Mouse (Mus musculus) liver, embryonic 16.5 days (tissue): ENCODE measurements around the gene Prdm11. TPM values are rescaled to one million over a fixed set of nuclear protein-coding genes. Genes with fewer than 3 reads are reported as not detected.

Experiments used
- ATAC-seq: fragments of 200-750 bp; cut with Nextera tagmentation; 2 replicates; pipeline ENCODE4 v1.8.0; 2017; ENCODE audit warnings: low read depth, mild to moderate bottlenecking, moderate number of reproducible peaks, moderate library complexity
- H3K27ac ChIP-seq: fragments of 300-500 bp; sonication (generic); 2 replicates; pipeline ENCODE4 v1.5.1; 2014; ENCODE audit warnings: mild to moderate bottlenecking, low read length
- H3K27me3 ChIP-seq: fragments of 300-500 bp; sonication (generic); 2 replicates; pipeline ENCODE4 v1.6.1; 2014; ENCODE audit warnings: low read depth, low read length, mixed read lengths; ENCODE audit not compliant: control insufficient read depth, insufficient read depth
- H3K36me3 ChIP-seq: fragments of 300-500 bp; sonication (generic); 2 replicates; pipeline ENCODE4 v1.6.1; 2014; ENCODE audit warnings: mild to moderate bottlenecking; ENCODE audit not compliant: control insufficient read depth, insufficient read depth
- H3K4me1 ChIP-seq: fragments of 300-500 bp; sonication (generic); 2 replicates; pipeline ENCODE4 v1.6.1; 2014; ENCODE audit warnings: low read depth, low read length, mixed read lengths; ENCODE audit not compliant: control insufficient read depth
- H3K4me2 ChIP-seq: fragments of 300-500 bp; sonication (generic); 2 replicates; pipeline ENCODE4 v1.6.1; 2014; ENCODE audit warnings: low read depth, low read length, mixed read lengths
- H3K4me3 ChIP-seq: fragments of 300-500 bp; sonication (generic); 2 replicates; pipeline ENCODE4 v1.5.1; 2014; ENCODE audit warnings: low read depth, mild to moderate bottlenecking, low read length
- H3K9ac ChIP-seq: fragments of 300-500 bp; sonication (generic); 2 replicates; pipeline ENCODE4 v1.6.1; 2014; ENCODE audit warnings: low read depth, low read length
- H3K9me3 ChIP-seq: fragments of 300-500 bp; sonication (generic); replicated peaks from 2 replicates; pipeline ENCODE4 v1.6.1; 2016; ENCODE audit warnings: low read length; ENCODE audit not compliant: control insufficient read depth
- WGBS: fragments of 180-500 bp; shearing (Covaris S2); extraction: QIAGEN DNeasy Blood & Tissue Kit; methylation state at CpG from one replicate; pipeline ENCODE4 v1.1.7; 2014; ENCODE audit not compliant: insufficient replicate concordance; 5-methylcytosine and 5-hydroxymethylcytosine counted together
- polyA plus RNA-seq: library from polyadenylated mRNA; unstranded; fragments of >200 nt; fragmentation: Nextera tagmentation; extraction: Ambion mirVana; gene quantifications from 2 replicates; pipeline ENCODE4 v1.2.1, GENCODE M21; 2015

Prdm11 gene
- polyA plus RNA-seq, 1 experiment from 2014 or later = 1.2 TPM

DNA sequence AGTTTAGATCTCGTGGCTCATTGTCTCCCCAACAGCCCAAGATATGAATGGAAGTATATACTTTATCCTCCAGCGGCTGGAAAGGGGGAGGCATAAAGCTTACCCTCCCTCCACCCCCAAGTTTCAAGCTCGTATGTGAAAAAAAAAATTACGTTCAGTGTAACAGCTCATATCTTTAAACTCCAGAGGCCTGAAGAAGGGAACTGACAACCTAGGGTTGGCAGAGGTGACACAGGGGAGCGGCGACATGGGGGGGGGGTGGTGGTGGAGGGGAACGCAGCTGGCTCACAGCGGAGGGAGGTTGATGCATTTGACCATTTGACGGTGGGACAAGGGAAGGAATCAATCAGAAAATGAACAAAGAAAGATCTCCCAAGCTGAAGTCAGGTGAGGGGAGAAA is 74.9 kb downstream of the Prdm11 start:
- WGBS = 19% methylated on average over 9 of the region's 9 CpGs
- no peak for ATAC-seq

DNA sequence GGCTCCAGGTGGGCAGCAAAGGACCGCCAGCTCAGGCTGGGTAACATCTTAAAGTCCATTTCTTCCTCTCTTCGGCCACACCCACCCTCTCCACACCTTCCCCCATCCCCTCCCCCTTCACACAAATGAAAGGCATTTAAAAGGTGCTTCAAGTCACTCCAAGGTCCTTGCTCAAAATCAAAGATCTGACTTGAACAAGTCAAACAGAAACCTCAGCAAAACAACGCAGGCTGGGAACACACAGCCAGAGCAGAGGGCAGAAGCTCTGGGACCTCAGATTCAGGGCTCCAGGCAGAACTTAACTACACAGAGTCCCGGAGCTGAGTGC is 78.2 kb downstream of the Prdm11 start:
- Histone ChIP-seq H3K4me3 (no peak overlapping the region), H3K4me1 (no peaks in the 10 kb centered on the region), H3K9me3 (no peaks in the 10 kb centered on the region), H3K27me3 (no peaks in the 10 kb centered on the region), H3K9ac (no peak overlapping the region), H3K36me3 (peaks cover 3% of the 10 kb centered on the region; the same call in 1 of the 2 replicates), H3K27ac (no peak overlapping the region), H3K4me2 (no peak overlapping the region)
- ATAC-seq = no peak
- 60% methylated on average over 4 of the region's 4 CpGs for WGBS

More for the DNA sequence above, 74.9 kb downstream of the Prdm11 start:
- no peaks in the 10 kb centered on the region for H3K4me1 ChIP-seq
- H3K4me2 ChIP-seq = no peak overlapping the region
- no peak overlapping the region for H3K4me3 ChIP-seq
- no peak overlapping the region for H3K9ac ChIP-seq
- H3K36me3 ChIP-seq = peaks cover 7% of the 10 kb centered on the region
- no peak overlapping the region for H3K27ac ChIP-seq
- no peaks in the 10 kb centered on the region for H3K27me3 ChIP-seq
- no peaks in the 10 kb centered on the region for H3K9me3 ChIP-seq

DNA sequence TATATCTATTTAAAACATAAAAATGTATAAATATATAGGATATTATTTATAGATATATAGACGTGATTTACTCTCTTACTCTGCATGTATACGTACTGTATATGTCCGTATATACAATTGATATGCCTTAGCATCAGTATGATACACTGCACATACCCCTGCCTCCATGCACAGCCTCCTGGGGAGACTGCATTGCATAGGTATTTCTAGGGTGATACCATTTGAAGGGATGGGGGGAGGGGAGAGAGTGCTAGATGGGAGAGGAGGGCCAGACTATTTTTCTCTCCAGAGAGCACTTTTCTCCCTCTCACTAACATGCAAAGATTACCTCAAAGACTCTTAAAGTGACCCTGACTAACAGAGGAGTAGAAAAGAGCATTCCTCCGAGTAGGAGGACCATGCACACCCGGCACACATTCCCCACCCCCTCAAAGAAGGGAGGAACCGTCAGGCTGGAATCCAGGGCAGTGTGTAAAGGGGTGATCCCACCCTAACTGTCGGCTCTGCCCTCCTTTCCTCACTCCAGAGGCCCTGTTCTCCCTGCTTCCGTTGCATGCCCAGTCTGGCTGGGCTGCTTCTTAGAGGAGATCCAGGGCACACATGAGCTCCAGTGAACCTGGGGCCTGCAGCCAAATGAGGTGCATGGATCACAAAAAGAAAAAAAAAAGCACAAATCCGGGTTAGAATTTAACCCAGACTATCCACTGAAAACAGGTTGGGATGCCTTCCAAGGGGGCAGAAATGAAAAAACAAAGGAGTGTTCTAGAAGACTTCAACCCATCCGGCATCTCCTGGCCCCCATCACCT is 78.7 kb downstream of the Prdm11 start:
- 41% methylated on average over 10 of the region's 10 CpGs for WGBS
- H3K4me2 ChIP-seq = no peak overlapping the region

DNA sequence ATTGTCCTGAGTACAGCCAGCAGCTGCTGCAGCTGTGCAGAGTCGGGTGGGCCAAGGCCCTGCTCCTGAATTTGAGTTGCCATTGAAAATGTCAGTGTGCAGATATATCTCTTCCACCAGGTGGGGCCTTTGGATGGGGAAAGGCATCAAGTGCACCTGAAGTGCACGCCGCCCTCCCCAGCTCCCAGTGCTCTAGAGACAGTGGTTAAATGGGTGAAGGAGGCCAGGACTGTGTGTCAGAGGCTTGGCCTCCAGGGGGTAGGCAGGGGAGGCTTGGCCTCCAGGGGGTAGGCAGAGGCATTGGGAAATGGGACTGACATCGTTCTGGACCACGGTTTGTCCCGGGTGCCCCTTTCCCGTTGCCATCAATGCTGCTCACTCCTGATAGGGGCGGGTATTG is 79.7 kb downstream of the Prdm11 start:
- Histone ChIP-seq H3K9ac (no peak overlapping the region), H3K4me2 (no peak overlapping the region), H3K4me3 (no peak overlapping the region), H3K27ac (no peak overlapping the region), H3K27me3 (no peaks in the 10 kb centered on the region), H3K36me3 (no peaks in the 10 kb centered on the region), H3K4me1 (no peaks in the 10 kb centered on the region), H3K9me3 (no peaks in the 10 kb centered on the region)
- ATAC-seq = no peak
- WGBS = 56% methylated on average over 8 of the region's 8 CpGs

More for the DNA sequence above, 78.7 kb downstream of the Prdm11 start:
- no peaks in the 10 kb centered on the region for H3K27me3 ChIP-seq
- no peak overlapping the region for H3K4me3 ChIP-seq
- H3K36me3 ChIP-seq = no peaks in the 10 kb centered on the region
- H3K27ac ChIP-seq = no peak overlapping the region
- no peak for ATAC-seq
- no peak overlapping the region for H3K9ac ChIP-seq
- H3K9me3 ChIP-seq = no peaks in the 10 kb centered on the region
- no peaks in the 10 kb centered on the region for H3K4me1 ChIP-seq

DNA sequence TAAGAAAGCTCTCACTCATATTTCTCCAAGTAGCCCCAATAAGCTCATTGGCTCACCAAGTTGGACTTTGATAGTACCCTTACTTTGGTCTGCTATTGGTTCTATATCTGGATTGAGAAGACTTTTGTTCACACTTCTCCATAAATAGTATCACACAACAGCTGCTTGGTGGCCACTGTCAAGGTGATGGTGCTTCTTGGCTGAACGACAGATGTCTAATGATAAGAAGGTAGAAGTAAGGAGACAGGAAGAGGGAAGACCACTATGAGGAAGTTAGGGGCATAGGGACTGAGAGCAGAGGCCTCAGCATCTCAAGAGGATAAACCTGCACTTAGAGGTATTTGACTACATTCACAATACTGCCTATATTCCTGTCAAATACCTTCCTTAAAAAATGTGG is 81.6 kb downstream of the Prdm11 start:
- Histone ChIP-seq H3K27me3 (no peaks in the 10 kb centered on the region), H3K9me3 (no peaks in the 10 kb centered on the region), H3K27ac (no peak overlapping the region), H3K9ac (no peak overlapping the region), H3K4me3 (no peak overlapping the region), H3K36me3 (no peaks in the 10 kb centered on the region), H3K4me1 (no peaks in the 10 kb centered on the region), H3K4me2 (no peak overlapping the region)
- ATAC-seq = no peak
- 9% methylated on average over 1 of the region's 1 CpGs for WGBS

DNA sequence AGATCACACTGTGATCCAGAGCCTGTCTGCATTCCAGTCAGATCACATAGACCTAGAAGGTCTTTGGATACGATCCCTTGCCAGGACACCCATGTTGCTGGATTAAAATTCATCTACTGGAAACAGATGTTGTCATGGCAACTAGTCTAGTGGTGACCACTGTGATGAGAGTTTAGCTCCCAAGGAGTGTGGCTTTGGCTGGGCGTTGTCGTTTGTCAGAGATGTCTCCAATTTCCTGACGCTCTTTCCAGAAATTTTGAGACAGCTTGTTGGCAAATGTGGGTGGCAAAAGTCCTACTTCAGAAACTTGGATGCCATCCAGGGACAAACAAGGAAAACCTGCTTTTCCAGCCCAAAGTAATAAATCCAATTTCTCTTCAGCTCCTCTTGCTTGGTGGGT is 87.3 kb downstream of the Prdm11 start:
- H3K4me2 ChIP-seq = no peak overlapping the region
- no peak overlapping the region for H3K4me3 ChIP-seq
- ATAC-seq = no peak
- no peak overlapping the region for H3K27ac ChIP-seq
- H3K36me3 ChIP-seq = no peaks in the 10 kb centered on the region
- H3K9ac ChIP-seq = no peak overlapping the region
- WGBS = 68% methylated on average over 4 of the region's 4 CpGs
- H3K27me3 ChIP-seq = no peaks in the 10 kb centered on the region
- no peaks in the 10 kb centered on the region for H3K4me1 ChIP-seq
- H3K9me3 ChIP-seq = no peaks in the 10 kb centered on the region

DNA sequence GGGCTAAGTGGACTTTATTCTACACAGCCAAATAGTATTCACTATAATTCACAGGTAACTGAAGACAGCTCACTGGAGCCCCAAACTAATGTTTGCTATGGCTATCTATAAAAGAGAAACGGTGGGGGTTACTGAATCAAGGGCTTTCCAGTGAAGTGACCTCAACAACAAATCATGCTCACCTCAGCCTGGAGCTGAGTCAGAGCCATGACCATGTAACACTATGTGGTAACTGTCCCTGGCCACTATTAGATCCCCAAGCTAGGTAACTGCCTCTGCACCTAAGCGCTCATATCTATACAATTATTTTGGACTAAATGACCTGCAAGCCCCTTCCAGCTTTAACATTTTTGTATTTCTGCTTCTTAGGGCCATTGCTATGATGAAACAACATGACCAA is 89.0 kb downstream of the Prdm11 start:
- no peak overlapping the region for H3K9ac ChIP-seq
- H3K27ac ChIP-seq = no peak overlapping the region
- ATAC-seq = no peak
- no peaks in the 10 kb centered on the region for H3K27me3 ChIP-seq
- H3K36me3 ChIP-seq = no peaks in the 10 kb centered on the region
- H3K4me3 ChIP-seq = no peak overlapping the region
- H3K9me3 ChIP-seq = no peaks in the 10 kb centered on the region
- no peak overlapping the region for H3K4me2 ChIP-seq
- 68% methylated on average over 2 of the region's 2 CpGs for WGBS
- no peaks in the 10 kb centered on the region for H3K4me1 ChIP-seq

DNA sequence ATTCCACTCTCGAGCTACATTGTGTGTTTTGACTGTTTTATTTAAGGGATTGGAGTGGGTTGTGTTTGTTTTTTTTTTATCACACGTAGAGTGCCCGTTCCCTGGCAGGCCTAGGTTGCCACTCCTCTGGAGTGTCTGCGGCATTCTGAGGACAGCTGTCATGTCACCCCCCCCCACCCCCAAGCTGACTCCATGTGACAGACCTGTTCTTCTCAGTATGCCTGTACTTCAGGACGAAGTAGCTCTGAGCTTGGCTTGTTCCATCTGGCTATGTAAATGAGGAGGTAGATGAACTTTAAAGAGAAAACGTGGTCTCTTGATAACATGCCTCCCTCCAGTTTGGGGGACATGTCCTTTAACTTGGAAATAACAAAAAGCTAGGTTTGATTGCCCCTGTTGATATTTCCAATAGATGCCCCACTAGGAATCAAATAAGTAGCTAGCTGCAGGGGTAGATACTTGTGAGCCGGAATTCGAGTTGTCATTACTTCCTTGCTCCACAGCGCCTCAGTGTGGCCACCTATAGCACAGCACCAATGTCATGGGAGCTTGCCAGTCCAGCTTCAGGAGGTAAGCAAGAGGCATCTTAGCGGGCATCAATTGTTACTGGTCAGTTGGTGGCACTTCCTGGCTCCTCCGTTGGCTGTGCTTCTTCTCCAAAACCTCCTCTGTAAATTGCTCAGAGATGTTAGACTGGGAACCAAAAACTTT is 91.4 kb downstream of the Prdm11 start:
- H3K27me3 ChIP-seq = no peaks in the 10 kb centered on the region
- no peak overlapping the region for H3K4me3 ChIP-seq
- H3K9me3 ChIP-seq = no peaks in the 10 kb centered on the region
- no peak overlapping the region for H3K27ac ChIP-seq
- H3K4me2 ChIP-seq = no peak overlapping the region
- H3K4me1 ChIP-seq = no peaks in the 10 kb centered on the region
- no peak overlapping the region for H3K9ac ChIP-seq
- 39% methylated on average over 11 of the region's 11 CpGs for WGBS
- H3K36me3 ChIP-seq = no peaks in the 10 kb centered on the region
- no peak for ATAC-seq

DNA sequence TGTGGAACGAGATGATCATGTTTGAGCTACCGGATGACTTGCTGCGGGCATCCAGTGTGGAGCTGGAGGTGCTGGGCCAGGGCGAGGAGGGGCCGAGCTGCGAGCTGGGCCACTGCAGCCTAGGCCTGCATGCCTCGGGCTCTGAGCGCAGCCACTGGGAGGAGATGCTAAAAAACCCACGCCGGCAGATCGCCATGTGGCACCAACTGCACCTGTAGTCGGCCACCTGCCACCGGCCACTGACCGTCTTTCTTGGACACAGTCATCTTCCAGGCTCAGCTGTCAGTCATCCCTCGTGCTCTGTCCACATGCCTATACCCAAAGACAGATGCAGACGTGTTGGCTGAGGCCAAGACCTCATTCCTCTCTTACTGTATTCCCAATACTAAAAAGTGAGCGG is 92.5 kb downstream of the Prdm11 start:
- no peak overlapping the region for H3K4me3 ChIP-seq
- no peak for ATAC-seq
- H3K27me3 ChIP-seq = no peaks in the 10 kb centered on the region
- H3K36me3 ChIP-seq = no peaks in the 10 kb centered on the region
- no peak overlapping the region for H3K9ac ChIP-seq
- no peaks in the 10 kb centered on the region for H3K4me1 ChIP-seq
- 77% methylated on average over 17 of the region's 17 CpGs for WGBS
- no peak overlapping the region for H3K27ac ChIP-seq
- no peak overlapping the region for H3K4me2 ChIP-seq
- no peaks in the 10 kb centered on the region for H3K9me3 ChIP-seq
